Mouse (Mus musculus) heart, postnatal 0 days (tissue): ENCODE results near the gene Ubl7. TPM values are rescaled to one million over a fixed set of nuclear protein-coding genes. Genes with fewer than 3 reads are reported as not detected.

Source experiments
- ATAC-seq: fragments of 200-750 bp; cut with Nextera tagmentation; 2 replicates; pipeline ENCODE4 v1.8.0; 2017; ENCODE audit warnings: low read depth, moderate number of reproducible peaks, moderate library complexity; ENCODE audit not compliant: insufficient read depth
- DNase-seq: peaks from one replicate; pipeline ENCODE4 v3.0.0-alpha.2; 2016; ENCODE audit warnings: low spot score
- H3K27ac ChIP-seq: fragments of 300-500 bp; sonication (generic); 2 replicates; pipeline ENCODE4 v1.5.1; 2014; ENCODE audit warnings: low read depth, mild to moderate bottlenecking
- H3K27me3 ChIP-seq: fragments of 300-500 bp; sonication (generic); 2 replicates; pipeline ENCODE4 v1.6.1; 2014; ENCODE audit warnings: low read length, mixed read lengths; ENCODE audit not compliant: control insufficient read depth, insufficient read depth
- H3K36me3 ChIP-seq: fragments of 300-500 bp; sonication (generic); replicated peaks from 2 replicates; pipeline ENCODE4 v1.6.1; 2014; ENCODE audit warnings: low read length, mixed read lengths; ENCODE audit not compliant: control insufficient read depth, insufficient read depth
- H3K4me1 ChIP-seq: fragments of 300-500 bp; sonication (generic); 2 replicates; pipeline ENCODE4 v1.6.1; 2014; ENCODE audit warnings: antibody characterized with exemption; ENCODE audit not compliant: control insufficient read depth, insufficient read depth
- H3K4me2 ChIP-seq: fragments of 300-500 bp; sonication (generic); 2 replicates; pipeline ENCODE4 v1.6.1; 2014; ENCODE audit warnings: low read depth, mild to moderate bottlenecking, low read length, moderate library complexity
- H3K4me3 ChIP-seq: fragments of 300-500 bp; sonication (generic); 2 replicates; pipeline ENCODE4 v1.5.1; 2014; ENCODE audit warnings: low read depth, low read length
- H3K9ac ChIP-seq: fragments of 300-500 bp; sonication (generic); replicated peaks from 2 replicates; pipeline ENCODE4 v1.6.1; 2014; ENCODE audit warnings: low read depth, low read length, mixed read lengths
- H3K9me3 ChIP-seq: fragments of 300-500 bp; sonication (generic); replicated peaks from 2 replicates; pipeline ENCODE4 v1.6.1; 2016; ENCODE audit warnings: low read length; ENCODE audit not compliant: control insufficient read depth
- CTCF ChIP-seq: IDR thresholded peaks from 2 replicates; pipeline ENCODE4 v1.5.1; 2016; ENCODE audit warnings: antibody characterized with exemption, control low read depth, low read depth
- EP300 ChIP-seq: IDR thresholded peaks from 2 replicates; pipeline ENCODE4 v1.6.1; 2016; ENCODE audit warnings: antibody characterized with exemption, low read depth
- WGBS: fragments of 180-500 bp; shearing (Covaris S2); extraction: QIAGEN DNeasy Blood & Tissue Kit; methylation state at CpG from one replicate; pipeline ENCODE4 v1.1.7; 2014; 5-methylcytosine and 5-hydroxymethylcytosine counted together
- polyA plus RNA-seq: library from polyadenylated mRNA; unstranded; fragments of >200 nt; fragmentation: Nextera tagmentation; extraction: Ambion mirVana; gene quantifications from 2 replicates; pipeline ENCODE4 v1.2.1, GENCODE M21; 2015
- total RNA-seq: library from RNA; depleted of rRNA; stranded (reverse); fragments of >200 nt; gene quantifications from 2 replicates; pipeline ENCODE4 v1.2.3, GENCODE M21; 2014; ENCODE audit warnings: low replicate concordance

The Ubl7 gene
- total and polyA plus RNA-seq, 2 experiments from 2014 or later: 132 to 139 TPM

GRCm38 (mm10) chr9:57956196-57956837 lies 45.5 kb downstream of the Ubl7 start:
- Histone ChIP-seq H3K4me1 (peaks cover 13% of the 10 kb centered on the region), H3K9ac (no peak overlapping the region), H3K4me2 (no peak overlapping the region), H3K27ac (peak overlapping the region; percentile 5; the same call in 1 of the 2 replicates), H3K9me3 (no peaks in the 10 kb centered on the region), H3K27me3 (0 out of 2 replicates have a peak, but pooled peaks cover 6% of the 10 kb centered on the region), H3K4me3 (no peak overlapping the region), H3K36me3 (peaks cover 9% of the 10 kb centered on the region; the same call in 1 of the 2 replicates)
- WGBS: 76% methylated on average over 9 of the region's 9 CpGs
- no peak for DNase-seq
- TF ChIP-seq CTCF (no peak), EP300 (no peak)
- ATAC-seq: no peak

DNA sequence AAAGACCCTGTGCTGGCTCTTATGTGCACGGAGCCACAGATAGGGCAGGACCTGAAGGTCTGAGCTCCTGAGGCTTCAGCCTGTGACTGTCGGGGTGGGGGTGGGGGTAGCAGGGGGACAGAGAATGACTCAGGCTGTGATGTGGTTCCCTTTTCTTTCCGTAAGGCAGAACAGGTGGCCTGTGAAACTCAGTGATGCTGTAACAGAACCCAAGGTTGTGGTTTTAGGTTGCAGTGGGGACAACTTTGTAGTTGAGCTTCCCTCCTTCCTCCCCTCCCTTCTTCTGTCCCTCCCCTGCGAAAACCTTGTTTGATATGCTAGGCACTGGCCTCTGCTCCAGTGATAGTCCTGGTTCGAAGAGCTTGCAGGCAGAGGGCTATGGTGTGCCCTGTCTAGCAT lies 46.1 kb downstream of the Ubl7 start:
- H3K4me1 ChIP-seq: peaks cover 13% of the 10 kb centered on the region
- peaks cover 12% of the 10 kb centered on the region; the same call in 1 of the 2 replicates for H3K36me3 ChIP-seq
- ATAC-seq (no peak), DNase-seq (no peak)
- no peak overlapping the region for H3K4me3 ChIP-seq
- 0 out of 2 replicates have a peak, but pooled peaks cover 1% of the 10 kb centered on the region for H3K27me3 ChIP-seq
- H3K27ac ChIP-seq: peak overlapping the region; percentile 45; the same call in 1 of the 2 replicates
- no peak for TF ChIP-seq EP300
- TF ChIP-seq CTCF: no peak
- H3K9ac ChIP-seq: no peak overlapping the region
- WGBS: 69% methylated on average over 5 of the region's 5 CpGs
- no peak overlapping the region for H3K4me2 ChIP-seq
- no peaks in the 10 kb centered on the region for H3K9me3 ChIP-seq

DNA sequence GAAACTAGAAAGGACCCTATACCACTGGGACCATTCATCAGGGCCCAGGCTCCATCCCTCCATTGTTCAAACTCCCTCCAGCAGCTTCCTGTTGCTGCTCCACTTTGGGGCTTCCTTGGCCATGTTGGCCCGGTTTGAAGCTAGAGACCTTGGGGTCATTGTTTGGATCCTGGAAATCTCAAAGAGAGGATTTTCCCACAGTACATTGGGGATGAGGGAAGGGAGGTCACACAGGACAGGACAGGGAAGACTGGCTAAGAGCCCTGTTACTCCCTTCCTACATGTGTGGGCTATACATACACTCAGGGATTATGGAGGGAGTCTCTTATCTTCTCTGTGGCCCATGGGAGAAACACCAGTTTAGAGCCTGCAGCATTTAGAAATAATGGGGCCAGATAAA lies 47.8 kb downstream of the Ubl7 start:
- H3K27ac ChIP-seq: peak overlapping the region; percentile 44
- H3K4me3 ChIP-seq: no peak overlapping the region
- TF ChIP-seq EP300 (peak; percentile 47; the same call in 1 of the 2 replicates), CTCF (no peak)
- H3K36me3 ChIP-seq: peaks cover 12% of the 10 kb centered on the region; the same call in 1 of the 2 replicates
- H3K4me1 ChIP-seq: peaks cover 13% of the 10 kb centered on the region
- no peaks in the 10 kb centered on the region for H3K27me3 ChIP-seq
- no peak overlapping the region for H3K9ac ChIP-seq
- no peaks in the 10 kb centered on the region for H3K9me3 ChIP-seq
- ATAC-seq: peak; percentile 59
- DNase-seq: peak; percentile 31
- H3K4me2 ChIP-seq: no peak overlapping the region
- 71% methylated on average over 1 of the region's 1 CpGs for WGBS

- Histone ChIP-seq H3K27me3 (no peaks in the 10 kb centered on the region), H3K27ac (peak overlapping the region; percentile 28), H3K4me3 (no peak overlapping the region), H3K36me3 (peaks cover 12% of the 10 kb centered on the region; the same call in 1 of the 2 replicates), H3K9ac (no peak overlapping the region), H3K4me1 (peaks cover 13% of the 10 kb centered on the region), H3K9me3 (no peaks in the 10 kb centered on the region), H3K4me2 (no peak overlapping the region)
- ATAC-seq (no peak), DNase-seq (no peak)
- TF ChIP-seq EP300 (no peak), CTCF (no peak)
- WGBS: 59% methylated on average over 10 of the region's 10 CpGs
Measured at GRCm38 (mm10) chr9:57959399-57959798, 48.6 kb downstream of the Ubl7 start.

- no peaks in the 10 kb centered on the region for H3K9me3 ChIP-seq
- H3K27ac ChIP-seq: no peak overlapping the region
- peaks cover 12% of the 10 kb centered on the region; the same call in 1 of the 2 replicates for H3K36me3 ChIP-seq
- TF ChIP-seq EP300 (no peak), CTCF (no peak)
- no peak for DNase-seq
- no peak overlapping the region for H3K9ac ChIP-seq
- no peaks in the 10 kb centered on the region for H3K27me3 ChIP-seq
- 80% methylated on average over 17 of the region's 17 CpGs for WGBS
- no peak for ATAC-seq
- peaks cover 15% of the 10 kb centered on the region for H3K4me1 ChIP-seq
- no peak overlapping the region for H3K4me2 ChIP-seq
- H3K4me3 ChIP-seq: no peak overlapping the region
Measured at GRCm38 (mm10) chr9:57959886-57960866, 49.4 kb downstream of the Ubl7 start.
